Mouse (Mus musculus) Patski (cell line): ENCODE results near the gene C1rl. TPM values are rescaled to one million over a fixed set of nuclear protein-coding genes. Genes with fewer than 3 reads are reported as not detected.
"Not testable (repeated sequence)": the region's sequence is repeated elsewhere in the genome, so short reads cannot be mapped to it uniquely, and the experiment has no call there.

Experiments
- ATAC-seq: fragments of 100-300 bp; one replicate; pipeline ENCODE4 v1.8.0; 2021
- CTCF ChIA-PET: fragments of 350-600 bp; sonication (Branson Sonifier 250); formaldehyde crosslinking; loops from one replicate; lab custom pipeline; 2022; ENCODE audit warnings: inconsistent platforms; lab: Charles Lee
- POLR2A ChIA-PET: fragments of 350-600 bp; sonication (Branson Sonifier 250); formaldehyde crosslinking; loops from one replicate; lab custom pipeline; 2022; ENCODE audit warnings: antibody characterized with exemption, inconsistent platforms; lab: Charles Lee
- DNase-seq: peaks from one replicate; pipeline ENCODE4 v3.0.0-alpha.2; 2011; ENCODE audit warnings: low read depth, low spot score
- H3K27me3 ChIP-seq: fragments of 371-371 bp; one replicate; pipeline ENCODE4 v1.5.1; 2021
- CTCF ChIP-seq: fragments of 100-300 bp; IDR thresholded peaks from one replicate; pipeline ENCODE4 v1.5.1; 2021
- in situ Hi-C: fragments of 300-500 bp; cut with MboI; formaldehyde crosslinking; loops from 3 replicates; pipeline ENCODE4 v1.11.1; 2018; ENCODE audit warnings: low pct_unique_long_range_greater_than_20kb, mixed read lengths
- polyA plus RNA-seq: library from polyadenylated mRNA; unstranded; gene quantifications from one replicate; pipeline ENCODE4 v1.2.3, GENCODE M21; 2021

Gene C1rl
- polyA plus RNA-seq, 1 experiment from 2014 or later: 20.3 TPM

DNA sequence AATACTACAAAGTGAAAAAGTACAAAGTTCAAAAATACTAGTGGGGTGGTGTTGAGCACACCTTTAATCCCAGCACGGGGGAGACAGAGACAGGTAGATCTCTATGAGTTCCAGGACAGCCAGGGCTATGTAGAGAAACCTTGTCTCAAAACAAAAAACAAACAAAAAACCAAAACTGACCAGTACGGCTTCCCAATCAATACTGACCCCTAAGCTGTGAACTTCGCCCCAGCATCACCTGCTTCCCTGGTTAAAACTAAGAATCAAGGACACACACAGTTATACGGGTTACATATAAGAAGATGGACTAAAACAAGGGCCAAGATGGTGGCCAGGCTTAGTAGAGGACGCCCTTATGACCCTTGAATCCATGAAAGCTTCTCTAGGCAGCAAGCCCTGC, 36.7 kb upstream of the C1rl start:
- H3K27me3 ChIP-seq: peaks cover 5% of the 10 kb centered on the region
- ATAC-seq (no peak), DNase-seq (no peak)
- in situ Hi-C loops: no loop called here
- no peak for TF ChIP-seq CTCF
- ChIA-PET POLR2A (no interaction called here), CTCF (no interaction called here)

DNA sequence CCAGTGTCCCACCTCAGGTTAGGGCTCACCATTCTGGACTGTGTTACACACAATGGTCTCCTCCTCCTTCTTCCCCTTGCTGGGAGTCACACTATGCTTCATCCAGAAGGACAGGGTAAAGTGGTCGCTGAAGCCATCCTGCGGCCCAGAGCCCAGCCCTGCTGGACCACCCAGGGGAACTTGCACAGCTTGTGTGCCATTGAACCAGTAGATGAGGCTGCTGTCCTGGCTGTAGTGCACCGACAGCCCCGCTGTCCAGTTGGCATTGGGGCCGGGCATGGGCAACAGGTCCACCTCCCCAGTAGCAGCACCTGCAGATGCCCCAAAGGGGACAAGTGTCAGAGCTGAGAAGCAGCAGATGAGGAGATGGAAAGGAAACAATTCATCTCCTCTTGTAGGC, 35.1 kb upstream of the C1rl start:
- no peak for TF ChIP-seq CTCF
- H3K27me3 ChIP-seq: peaks cover 13% of the 10 kb centered on the region
- ChIA-PET POLR2A (no interaction called here), CTCF (interaction anchor here (1.1 to 1.2 kb wide), 2 partner anchors 11 to 24 kb away, joined by 3 read pairs; no protein-coding TSS in a partner anchor)
- in situ Hi-C loops: no loop called here
- no peak for DNase-seq
- no peak for ATAC-seq

DNA sequence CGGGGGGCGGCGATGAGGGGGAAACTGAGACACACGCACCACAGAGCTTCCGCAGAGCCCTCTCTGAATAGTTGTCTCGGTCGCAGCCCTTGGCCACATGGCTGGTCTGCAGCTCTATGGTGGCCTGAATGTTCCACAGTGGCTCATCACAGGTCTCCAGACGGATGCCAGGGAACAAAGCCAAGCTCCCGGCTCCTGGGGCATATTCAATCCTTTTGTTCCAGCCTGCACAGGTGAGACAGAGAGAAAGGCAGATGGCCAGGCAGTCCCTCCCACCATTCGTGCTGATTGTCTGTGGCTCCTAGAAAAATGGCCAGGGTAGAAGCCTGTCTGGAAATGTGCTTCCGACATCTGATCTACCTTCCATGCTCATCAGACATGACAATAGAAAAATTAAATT, 34.4 kb upstream of the C1rl start:
- peaks cover 17% of the 10 kb centered on the region for H3K27me3 ChIP-seq
- DNase-seq (no peak), ATAC-seq (no peak)
- TF ChIP-seq CTCF: no peak
- CTCF ChIA-PET: interaction anchor here (1.1 to 1.2 kb wide), 2 partner anchors 10 to 25 kb away, joined by 3 read pairs; no protein-coding TSS in a partner anchor
- in situ Hi-C loops: no loop called here
- POLR2A ChIA-PET: no interaction called here

DNA sequence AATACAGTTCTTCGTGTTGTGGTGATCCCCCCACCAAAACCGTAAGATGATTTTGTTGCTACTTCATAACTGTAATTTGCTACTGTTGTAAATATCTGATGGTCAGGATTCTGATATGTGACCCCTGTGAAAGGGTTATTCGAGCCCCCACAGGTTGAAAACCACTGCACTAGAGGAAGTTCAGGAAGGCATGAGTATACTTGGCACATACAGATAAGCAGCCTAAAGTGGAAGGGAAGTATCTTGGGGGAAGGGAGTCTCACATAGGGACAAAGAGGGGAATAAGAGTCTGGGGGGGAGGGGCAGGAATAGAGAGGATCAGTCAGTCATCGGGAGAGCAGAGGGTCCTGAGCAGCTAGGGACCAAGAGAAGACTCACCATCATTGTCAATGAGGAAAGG, 33.5 kb upstream of the C1rl start:
- CTCF ChIA-PET: no interaction called here
- POLR2A ChIA-PET: no interaction called here
- no peak for TF ChIP-seq CTCF
- no peak for DNase-seq
- H3K27me3 ChIP-seq: peaks cover 25% of the 10 kb centered on the region
- in situ Hi-C loops: no loop called here
- ATAC-seq: no peak

DNA sequence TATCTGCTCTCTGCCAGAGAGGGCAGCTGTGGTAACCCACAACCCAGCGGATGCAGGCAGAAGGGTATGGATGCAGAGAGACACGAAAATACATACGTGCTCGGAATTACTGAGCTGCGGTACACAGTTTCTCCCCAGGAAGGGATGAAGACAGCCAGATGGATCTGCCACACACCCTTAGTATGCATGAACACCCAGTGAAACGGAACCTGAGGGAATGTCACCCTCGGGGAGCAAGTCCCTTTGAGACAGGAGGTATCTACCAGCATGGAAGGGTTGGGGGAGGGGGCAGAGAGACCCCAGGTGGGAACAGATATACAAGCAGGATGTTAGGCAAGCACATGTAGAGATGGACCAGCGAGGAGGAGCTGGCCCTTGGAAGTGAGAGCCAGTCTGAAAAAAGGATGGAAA, 29.0 kb upstream of the C1rl start:
- TF ChIP-seq CTCF: no peak
- POLR2A ChIA-PET: no interaction called here
- in situ Hi-C loops: no loop called here
- ATAC-seq (no peak), DNase-seq (no peak)
- peaks cover 21% of the 10 kb centered on the region for H3K27me3 ChIP-seq
- CTCF ChIA-PET: no interaction called here

DNA sequence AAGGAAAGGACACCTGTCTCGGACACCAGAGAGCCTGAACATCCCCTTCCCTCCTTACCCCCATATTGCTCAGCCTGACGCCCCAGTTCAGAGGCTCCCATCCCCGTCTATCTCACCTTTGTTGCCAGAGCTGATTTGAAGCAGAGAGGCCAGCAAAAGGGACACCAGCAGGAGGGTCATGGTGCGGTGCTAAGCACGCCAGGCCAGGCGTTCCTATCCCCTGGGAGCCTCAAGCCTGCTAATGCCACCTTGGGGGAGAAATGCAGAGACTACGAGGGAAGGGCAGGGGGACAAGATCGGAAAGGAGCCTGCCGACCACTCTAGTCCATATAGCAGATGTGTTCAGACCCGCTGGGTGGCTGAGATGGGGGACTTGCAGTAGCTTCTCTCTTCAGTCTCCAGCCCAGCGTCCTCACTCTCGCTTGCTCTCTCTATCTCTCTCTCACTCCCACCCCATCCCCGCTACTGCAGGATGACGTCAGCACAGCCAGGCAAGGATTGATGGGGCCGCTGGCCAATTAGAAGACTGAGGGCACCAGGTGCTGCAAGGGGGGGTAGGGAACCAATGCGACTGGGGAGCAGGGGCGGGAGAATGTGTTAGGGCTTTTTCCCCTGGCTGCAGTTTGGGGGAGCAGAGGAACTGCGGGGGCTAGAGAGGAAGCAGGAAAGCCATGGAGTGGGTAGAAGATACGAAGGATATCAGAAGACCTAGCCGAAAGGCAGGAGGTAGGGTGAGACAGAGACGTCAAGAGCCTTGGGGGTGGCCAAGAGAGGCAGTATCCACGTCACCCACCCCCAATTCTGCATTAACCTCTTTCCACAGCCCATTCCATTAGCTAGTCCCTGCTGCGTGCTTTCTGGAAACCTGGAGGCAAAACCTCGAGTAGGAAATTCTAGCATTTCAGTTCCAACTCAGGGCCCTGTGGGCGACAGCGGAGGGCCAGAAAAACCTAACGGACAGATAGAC, 28.3 kb upstream of the C1rl start, which contains the start of gene Clstn3:
Gene Clstn3 (minus strand): TSS at position 490 of the 967 bp plus-strand sequence.
- in situ Hi-C loops: no loop called here
- POLR2A ChIA-PET: no interaction called here
- H3K27me3 ChIP-seq: peaks cover 21% of the 10 kb centered on the region
- CTCF ChIA-PET: interaction anchor here (1.7 kb wide), 1 partner anchor 12 kb away, joined by 4 read pairs; no protein-coding TSS in a partner anchor
- DNase-seq (no peak), ATAC-seq (peak; percentile 46)
- no peak for TF ChIP-seq CTCF

DNA sequence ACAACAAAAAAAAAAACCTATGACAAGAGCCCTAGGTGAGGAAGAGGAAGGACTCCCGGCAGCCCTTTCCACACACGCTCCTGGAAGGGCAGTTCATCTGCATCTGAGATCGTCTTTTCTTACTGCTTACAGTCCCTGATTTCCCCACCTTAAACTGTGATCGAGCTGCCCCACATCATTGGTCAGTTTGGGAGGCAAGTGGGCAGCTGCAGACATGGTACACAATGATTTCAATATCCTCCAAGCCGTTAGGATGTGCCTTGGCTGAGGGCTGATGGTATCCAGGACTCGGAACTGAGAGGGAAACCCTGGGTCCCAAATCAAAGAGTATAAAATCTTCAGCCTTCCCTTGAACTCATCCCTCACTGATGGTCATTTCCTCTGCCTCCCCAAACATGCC, 27.6 kb upstream of the C1rl start:
- POLR2A ChIA-PET: no interaction called here
- H3K27me3 ChIP-seq: peaks cover 21% of the 10 kb centered on the region
- CTCF ChIA-PET: interaction anchor here (1.7 kb wide), 1 partner anchor 11 kb away, joined by 4 read pairs; no protein-coding TSS in a partner anchor
- TF ChIP-seq CTCF: no peak
- in situ Hi-C loops: no loop called here
- DNase-seq (no peak), ATAC-seq (no peak)

DNA sequence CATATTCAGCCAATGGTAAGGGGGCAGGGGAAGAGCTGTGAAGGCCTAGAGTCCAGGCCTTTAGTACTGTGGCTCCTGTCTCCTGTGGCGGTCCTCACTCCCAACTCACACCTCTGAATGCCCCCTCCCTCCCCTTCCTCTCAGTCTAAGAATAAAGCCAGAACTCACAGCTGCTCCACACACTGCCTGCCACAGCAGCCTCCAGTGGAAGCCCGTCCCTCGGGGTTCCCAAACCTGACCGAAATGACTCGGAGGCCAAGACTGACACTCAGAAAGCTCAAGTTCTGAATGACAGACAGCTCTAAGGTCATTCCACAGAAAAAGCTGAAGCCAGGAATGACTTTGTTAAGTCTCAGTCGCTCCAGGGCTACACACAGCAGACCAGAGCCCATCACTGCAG, 27.2 kb upstream of the C1rl start:
- TF ChIP-seq CTCF: no peak
- ATAC-seq (no peak), DNase-seq (no peak)
- peaks cover 21% of the 10 kb centered on the region for H3K27me3 ChIP-seq
- CTCF ChIA-PET: interaction anchor here (1.7 kb wide), 1 partner anchor 11 kb away, joined by 4 read pairs; no protein-coding TSS in a partner anchor
- POLR2A ChIA-PET: interaction anchor here (0.6 kb wide), 1 partner anchor 124 kb away, joined by 4 read pairs; no protein-coding TSS in a partner anchor
- in situ Hi-C loops: no loop called here

DNA sequence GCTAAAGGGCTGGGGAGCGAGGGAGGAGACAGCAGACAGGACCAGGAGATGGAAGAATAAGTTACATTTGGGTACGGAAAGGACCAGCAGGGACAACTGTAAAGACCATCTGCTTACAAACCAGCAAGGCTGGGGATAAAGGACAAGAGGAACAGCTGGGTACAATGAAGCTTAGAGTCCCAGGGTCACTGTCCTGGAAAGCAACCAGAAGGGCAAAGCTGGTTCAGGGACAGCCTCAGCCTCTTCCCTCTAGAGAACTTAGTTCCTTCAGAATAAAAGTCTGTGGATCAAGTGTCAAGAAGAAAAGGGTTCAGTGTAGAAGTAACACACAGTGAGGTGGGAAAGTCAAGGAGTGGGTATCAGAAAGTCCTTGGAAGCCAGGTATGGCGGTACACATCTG, 21.8 kb upstream of the C1rl start:
- POLR2A ChIA-PET: no interaction called here
- DNase-seq (no peak), ATAC-seq (no peak)
- in situ Hi-C loops: loop anchor here (10.0 kb wide), 2 partner anchors 74 to 174 kb away; partner anchors contain the start of gene C1s1
- H3K27me3 ChIP-seq: no peaks in the 10 kb centered on the region
- CTCF ChIA-PET: no interaction called here
- TF ChIP-seq CTCF: no peak

DNA sequence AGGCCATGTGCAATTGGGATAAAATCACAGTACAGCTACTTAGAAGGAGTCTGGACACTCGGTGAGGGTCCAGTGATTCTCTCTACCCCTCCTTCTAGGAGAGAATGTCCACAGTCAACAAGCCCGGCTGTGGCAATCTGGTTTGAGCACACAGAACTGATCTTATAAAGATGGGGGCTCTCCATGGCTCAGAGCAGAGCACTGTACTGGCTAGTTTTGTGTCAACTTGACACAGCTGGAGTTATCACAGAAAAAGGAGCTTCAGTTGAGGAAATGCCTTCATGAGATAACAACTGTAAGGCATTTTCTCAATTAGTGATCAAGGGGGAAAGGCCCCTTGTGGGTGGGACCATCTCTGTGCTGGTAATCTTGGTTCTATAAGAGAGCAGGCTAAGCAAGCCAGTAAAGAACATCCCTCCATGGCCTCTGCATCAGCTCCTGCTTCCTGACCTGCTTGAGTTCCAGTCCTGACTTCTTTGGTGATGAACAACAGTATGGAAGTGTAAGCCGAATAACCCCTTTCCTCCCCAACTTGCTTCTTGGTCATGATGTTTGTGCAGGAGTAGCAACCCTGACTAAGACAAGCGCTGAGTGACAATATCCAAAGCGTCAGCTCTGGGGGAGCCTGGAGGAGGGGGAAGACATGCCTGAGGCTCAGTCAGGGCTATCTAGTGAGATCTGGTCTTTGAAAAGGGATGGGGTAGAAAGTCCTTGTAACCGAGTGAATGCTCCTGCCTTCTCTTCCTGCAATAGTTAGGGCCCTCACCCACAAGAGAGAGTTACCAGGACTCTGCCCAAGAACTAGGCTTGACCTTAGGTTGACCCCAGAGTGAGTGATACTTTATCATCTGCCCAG, 20.9 kb upstream of the C1rl start:
- H3K27me3 ChIP-seq, DNase-seq, ATAC-seq, POLR2A ChIA-PET: not testable (repeated sequence)
- in situ Hi-C loops: loop anchor here (10.0 kb wide), 2 partner anchors 73 to 173 kb away; partner anchors contain the start of gene C1s1
- CTCF ChIA-PET: interaction anchor here (0.6 to 2.1 kb wide), 8 partner anchors 11 to 289 kb away, joined by 3 to 7 read pairs (median 4); partner anchors contain the start of gene C1s1
